Mouse (Mus musculus) kidney, adult 2 months (tissue): ENCODE measurements at regions not wholly inside any gene's neighbourhood (a gene's known extent, or its start where the extent isn't known, plus 50 kb on each side); places are given as distances from the start of the nearest gene placed in this dataset.
"Not testable (repeated sequence)": the region's sequence is repeated elsewhere in the genome, so short reads cannot be mapped to it uniquely, and the experiment has no call there.

Experiments used
- DNase-seq: peaks from one replicate; pipeline ENCODE4 v3.0.0; 2021
- H3K27ac ChIP-seq: fragments of 200-500 bp; 2 replicates; pipeline ENCODE4 v1.5.1; 2012; ENCODE audit warnings: low read depth, low read length, control low read depth, inconsistent platforms; ENCODE audit not compliant: insufficient read depth
- H3K27me3 ChIP-seq: fragments of 200-500 bp; replicated peaks from 2 replicates; pipeline ENCODE4 v1.6.1; 2012; ENCODE audit warnings: mild to moderate bottlenecking, moderate library complexity, low read length, inconsistent platforms; ENCODE audit not compliant: control insufficient read depth, insufficient read depth
- H3K36me3 ChIP-seq: fragments of 200-500 bp; 2 replicates; pipeline ENCODE4 v1.6.1; 2012; ENCODE audit warnings: mild to moderate bottlenecking, moderate library complexity, low read length, inconsistent platforms; ENCODE audit not compliant: control insufficient read depth, insufficient read depth
- H3K4me1 ChIP-seq: fragments of 200-500 bp; 2 replicates; pipeline ENCODE4 v1.6.1; 2011; ENCODE audit warnings: low read length; ENCODE audit not compliant: control insufficient read depth, insufficient read depth
- H3K4me3 ChIP-seq: fragments of 200-500 bp; 2 replicates; pipeline ENCODE4 v1.5.1; 2011; ENCODE audit warnings: mild to moderate bottlenecking, low read depth, low read length, control low read depth; ENCODE audit not compliant: insufficient read depth
- CTCF ChIP-seq: fragments of 200-500 bp; conservative IDR thresholded peaks from 2 replicates; pipeline ENCODE4 v1.5.1; 2011; ENCODE audit warnings: low read depth, mild to moderate bottlenecking, control low read depth, low read length, moderate library complexity, mixed read lengths; ENCODE audit not compliant: insufficient read depth, insufficient read length
- POLR2A ChIP-seq: fragments of 200-500 bp; IDR thresholded peaks from one replicate; pipeline ENCODE4 v1.6.1; 2011; ENCODE audit warnings: low read depth, low read length, control low read depth
- WGBS: fragments of 180-500 bp; shearing (Covaris S2); methylation state at CpG from one replicate; pipeline ENCODE4 v1.1.7; 2018; 5-methylcytosine and 5-hydroxymethylcytosine counted together

- Histone ChIP-seq H3K4me3 (no peak overlapping the region), H3K36me3 (no peaks in the 10 kb centered on the region), H3K4me1 (no peaks in the 10 kb centered on the region), H3K27ac (no peak overlapping the region), H3K27me3 (no peaks in the 10 kb centered on the region; the same call in 1 of the 2 replicates)
- DNase-seq = no peak
- 78% methylated on average over 8 of the region's 8 CpGs for WGBS
- TF ChIP-seq CTCF = no peak
These were observed 374.0 kb upstream of the Nrxn1 start for GRCm38 (mm10) chr17:91466822-91467221.

- Histone ChIP-seq H3K4me1 (no peaks in the 10 kb centered on the region), H3K36me3 (no peaks in the 10 kb centered on the region), H3K27me3 (no peaks in the 10 kb centered on the region), H3K27ac (no peak overlapping the region), H3K4me3 (no peak overlapping the region)
- TF ChIP-seq POLR2A (no peak), CTCF (no peak)
- DNase-seq = no peak
These were observed 358.8 kb upstream of the Nrxn1 start for GRCm38 (mm10) chr17:91451711-91452110.

- not testable (repeated sequence) for H3K4me1 ChIP-seq, H3K27me3 ChIP-seq, H3K36me3 ChIP-seq, H3K4me3 ChIP-seq, H3K27ac ChIP-seq, DNase-seq
- WGBS = 85% methylated on average over 8 of the region's 8 CpGs
These were observed 339.2 kb upstream of the Nrxn1 start for GRCm38 (mm10) chr17:91431780-91432720.

GRCm38 (mm10) chr17:91430351-91430750 is 337.5 kb upstream of the Nrxn1 start:
- H3K27me3 ChIP-seq = no peaks in the 10 kb centered on the region
- H3K4me1 ChIP-seq = no peaks in the 10 kb centered on the region
- no peak overlapping the region for H3K27ac ChIP-seq
- WGBS = 68% methylated on average over 1 of the region's 1 CpGs
- DNase-seq = no peak
- no peaks in the 10 kb centered on the region for H3K36me3 ChIP-seq
- H3K4me3 ChIP-seq = no peak overlapping the region
- no peak for TF ChIP-seq CTCF
- no peak for TF ChIP-seq POLR2A

GRCm38 (mm10) chr17:91425120-91425519 is 332.2 kb upstream of the Nrxn1 start:
- no peak for TF ChIP-seq CTCF
- no peak for TF ChIP-seq POLR2A
- WGBS = 86% methylated on average over 1 of the region's 1 CpGs
- Histone ChIP-seq H3K27ac (no peak overlapping the region), H3K36me3 (no peaks in the 10 kb centered on the region), H3K4me1 (no peaks in the 10 kb centered on the region), H3K27me3 (no peaks in the 10 kb centered on the region), H3K4me3 (no peak overlapping the region)
- no peak for DNase-seq

- no peak for DNase-seq
- no peaks in the 10 kb centered on the region for H3K4me1 ChIP-seq
- H3K36me3 ChIP-seq = no peaks in the 10 kb centered on the region
- H3K27me3 ChIP-seq = no peaks in the 10 kb centered on the region
- TF ChIP-seq POLR2A (no peak), CTCF (no peak)
- H3K4me3 ChIP-seq = no peak overlapping the region
- WGBS = 53% methylated on average over 1 of the region's 1 CpGs
- no peak overlapping the region for H3K27ac ChIP-seq
These were observed 325.7 kb upstream of the Nrxn1 start for GRCm38 (mm10) chr17:91418582-91418981.

GRCm38 (mm10) chr17:91390969-91391764 is 298.3 kb upstream of the Nrxn1 start:
- no peaks in the 10 kb centered on the region for H3K4me1 ChIP-seq
- H3K4me3 ChIP-seq = no peak overlapping the region
- no peak for TF ChIP-seq CTCF
- TF ChIP-seq POLR2A = no peak
- WGBS = 92% methylated on average over 2 of the region's 2 CpGs
- no peaks in the 10 kb centered on the region for H3K36me3 ChIP-seq
- no peak for DNase-seq
- H3K27ac ChIP-seq = no peak overlapping the region
- no peaks in the 10 kb centered on the region for H3K27me3 ChIP-seq

GRCm38 (mm10) chr17:91389937-91390623 is 297.2 kb upstream of the Nrxn1 start:
- not testable (repeated sequence) for H3K4me3 ChIP-seq, H3K36me3 ChIP-seq, H3K27ac ChIP-seq, H3K27me3 ChIP-seq, H3K4me1 ChIP-seq
- DNase-seq = peak; percentile 5
- WGBS = 72% methylated on average over 9 of the region's 9 CpGs
